Mouse (Mus musculus) cortical plate, adult 2 months (tissue): ENCODE measurements around the gene Fam117a. TPM values are rescaled to one million over a fixed set of nuclear protein-coding genes. Genes with fewer than 3 reads are reported as not detected.

Experiments
- H3K27ac ChIP-seq: fragments of 200-500 bp; 2 replicates; pipeline ENCODE4 v1.5.1; 2012; ENCODE audit warnings: low read length, control low read depth, inconsistent platforms; ENCODE audit not compliant: insufficient read depth
- H3K4me1 ChIP-seq: fragments of 200-500 bp; 2 replicates; pipeline ENCODE4 v1.6.1; 2011; ENCODE audit warnings: low read length; ENCODE audit not compliant: control insufficient read depth, insufficient read depth
- H3K4me3 ChIP-seq: fragments of 200-500 bp; 2 replicates; pipeline ENCODE4 v1.5.1; 2011; ENCODE audit warnings: mild to moderate bottlenecking, low read length, control low read depth; ENCODE audit not compliant: insufficient read depth
- CTCF ChIP-seq: fragments of 200-500 bp; IDR thresholded peaks from 2 replicates; pipeline ENCODE4 v1.5.1; 2011; ENCODE audit warnings: mild to moderate bottlenecking, control low read depth, low read length; ENCODE audit not compliant: insufficient read depth; ENCODE audit errors: extremely low read depth
- POLR2A ChIP-seq: fragments of 200-500 bp; IDR thresholded peaks from 2 replicates; pipeline ENCODE4 v1.6.1; 2011; ENCODE audit warnings: mild to moderate bottlenecking, low read length, control low read depth; ENCODE audit not compliant: insufficient read depth; ENCODE audit errors: extremely low read depth
- polyA plus RNA-seq: library from polyadenylated mRNA; depleted of rRNA; stranded (reverse); fragments of >200 nt; gene quantifications from 2 replicates; pipeline ENCODE4 v1.2.3, GENCODE M21; 2012

Fam117a gene
- polyA plus RNA-seq, 1 experiment: 7.7 TPM

DNA sequence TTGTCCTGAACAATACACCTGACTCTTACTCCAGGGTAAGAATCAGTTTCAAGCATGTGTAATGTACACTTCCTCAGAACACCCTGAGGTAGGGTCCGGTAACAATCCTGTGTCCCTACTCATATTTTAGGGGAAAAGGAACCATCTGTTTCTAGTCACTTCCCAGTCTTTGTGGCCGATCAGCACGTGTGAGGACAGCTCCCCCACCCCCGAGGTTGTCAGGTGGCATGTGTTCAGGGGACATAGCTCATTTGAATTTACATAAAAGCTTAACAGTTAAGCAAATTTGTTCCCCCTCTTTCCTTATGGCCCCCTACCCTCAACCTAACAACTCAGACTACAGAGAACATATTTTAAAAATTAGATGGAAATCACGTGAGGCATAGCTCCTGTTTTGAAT lies 3.8 kb downstream of the Fam117a start:
- Histone ChIP-seq H3K4me1 (peaks cover 5% of the 10 kb centered on the region; the same call in 1 of the 2 replicates), H3K4me3 (no peak overlapping the region), H3K27ac (no peak overlapping the region)
- TF ChIP-seq CTCF: no peak
- TF ChIP-seq POLR2A: no peak

DNA sequence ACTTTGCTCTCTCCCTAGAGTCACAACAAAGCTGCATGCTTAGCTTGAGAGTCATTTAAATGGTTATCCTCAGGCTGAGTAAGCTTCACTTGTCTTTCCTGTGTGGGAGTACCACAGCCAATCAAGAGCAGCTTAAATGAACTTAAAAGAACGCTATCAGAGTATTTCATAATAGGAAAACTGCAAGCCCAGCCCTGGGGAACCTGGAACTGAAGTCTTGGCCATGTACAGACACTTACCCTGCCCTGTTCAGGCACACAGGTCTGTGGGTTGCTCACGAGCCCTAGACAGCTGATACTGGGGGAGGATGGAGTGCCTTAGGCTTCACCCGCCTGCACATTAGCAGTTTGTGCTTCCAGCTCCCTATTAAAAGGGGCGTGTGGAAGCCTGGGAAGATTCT lies 6.4 kb downstream of the Fam117a start:
- no peak overlapping the region for H3K27ac ChIP-seq
- TF ChIP-seq CTCF: no peak
- TF ChIP-seq POLR2A: no peak
- H3K4me3 ChIP-seq: no peak overlapping the region
- peaks cover 5% of the 10 kb centered on the region; the same call in 1 of the 2 replicates for H3K4me1 ChIP-seq

DNA sequence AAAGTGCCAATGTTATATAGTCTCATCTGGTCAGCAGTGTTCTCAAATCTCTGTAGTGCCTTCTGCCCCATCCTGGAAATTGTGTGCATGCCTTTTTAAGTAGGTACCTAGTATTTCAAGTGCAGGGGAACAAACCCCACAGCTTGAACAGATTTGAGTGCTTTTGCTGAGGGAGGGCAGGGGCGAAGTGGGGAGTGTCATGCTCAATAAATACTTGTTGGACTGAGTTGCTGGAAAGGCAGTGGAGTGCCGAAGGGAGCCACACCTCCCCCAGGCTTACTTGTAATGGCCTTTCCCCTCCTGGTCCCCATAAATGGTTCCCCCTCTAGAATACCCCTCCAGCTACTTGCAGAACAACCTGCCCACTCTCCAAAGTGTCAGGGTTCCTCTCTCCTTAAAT lies 7.4 kb downstream of the Fam117a start:
- Histone ChIP-seq H3K27ac (no peak overlapping the region), H3K4me1 (peaks cover 3% of the 10 kb centered on the region; the same call in 1 of the 2 replicates), H3K4me3 (no peak overlapping the region)
- TF ChIP-seq POLR2A (no peak), CTCF (no peak)

DNA sequence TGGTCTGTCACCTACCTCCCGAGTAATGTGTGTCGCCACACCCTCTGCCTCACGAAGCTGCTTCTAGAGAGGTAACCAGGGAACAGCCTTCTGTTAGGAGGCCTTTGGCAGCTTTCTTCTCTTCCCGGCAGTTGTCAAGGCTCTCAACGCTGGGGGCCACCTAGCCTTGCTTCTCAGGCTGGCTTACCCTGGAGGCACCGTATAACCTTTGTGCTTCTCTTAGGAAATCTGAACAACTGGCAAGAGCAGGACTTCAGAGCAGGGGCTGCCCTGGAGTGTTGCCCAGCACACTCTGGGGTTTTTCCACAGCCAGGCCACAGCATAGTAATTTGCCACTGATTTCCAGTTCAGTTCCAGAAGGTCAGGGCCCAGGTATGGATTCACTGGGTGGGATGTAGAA lies 13.5 kb downstream of the Fam117a start:
- TF ChIP-seq POLR2A (no peak), CTCF (no peak)
- no peak overlapping the region for H3K4me3 ChIP-seq
- peaks cover 2% of the 10 kb centered on the region; the same call in 1 of the 2 replicates for H3K4me1 ChIP-seq
- H3K27ac ChIP-seq: no peak overlapping the region

DNA sequence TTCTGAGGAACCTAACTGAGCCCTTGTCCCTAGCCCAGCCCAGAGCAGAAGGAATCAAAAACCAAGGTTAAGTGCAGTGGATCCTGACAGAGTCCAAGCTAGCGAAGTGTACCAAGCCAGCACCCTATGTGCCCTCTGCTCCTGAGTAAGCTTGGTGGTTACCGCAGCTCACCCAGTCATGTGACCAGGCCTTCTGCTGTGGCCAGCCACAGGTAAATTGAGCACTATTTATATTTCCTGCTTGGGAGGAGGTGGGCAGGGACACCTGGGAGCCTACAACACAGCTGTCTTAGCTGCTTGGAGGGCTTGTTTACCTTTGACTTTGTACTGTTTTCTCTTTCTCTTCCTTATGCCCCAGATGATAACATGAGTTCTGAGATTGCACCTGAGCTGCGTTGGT lies 14.1 kb downstream of the Fam117a start:
- no peak for TF ChIP-seq CTCF
- TF ChIP-seq POLR2A: no peak
- Histone ChIP-seq H3K4me3 (no peak overlapping the region), H3K4me1 (peaks cover 2% of the 10 kb centered on the region; the same call in 1 of the 2 replicates), H3K27ac (no peak overlapping the region)

DNA sequence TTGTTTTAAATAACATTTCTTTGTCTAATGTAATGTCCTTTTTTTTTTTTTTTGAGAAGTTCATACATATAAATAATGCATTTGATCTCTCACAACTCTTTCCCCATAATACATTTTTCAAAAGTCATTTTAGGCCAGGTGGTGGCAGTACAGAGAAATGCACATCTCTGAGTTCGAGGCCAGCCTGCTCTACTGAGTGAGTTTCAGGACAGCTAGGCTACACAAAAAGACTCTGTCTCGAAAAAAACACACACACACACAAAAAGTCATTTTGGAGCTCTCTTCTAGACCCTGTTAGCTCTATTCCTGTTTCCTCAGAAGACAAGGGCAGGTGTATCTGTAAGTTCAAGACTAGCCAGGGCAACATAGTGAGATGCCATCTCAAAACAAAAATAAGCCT lies 15.9 kb downstream of the Fam117a start:
- Histone ChIP-seq H3K4me3 (no peak overlapping the region), H3K4me1 (peaks cover 4% of the 10 kb centered on the region), H3K27ac (no peak overlapping the region)
- TF ChIP-seq CTCF: no peak
- no peak for TF ChIP-seq POLR2A

DNA sequence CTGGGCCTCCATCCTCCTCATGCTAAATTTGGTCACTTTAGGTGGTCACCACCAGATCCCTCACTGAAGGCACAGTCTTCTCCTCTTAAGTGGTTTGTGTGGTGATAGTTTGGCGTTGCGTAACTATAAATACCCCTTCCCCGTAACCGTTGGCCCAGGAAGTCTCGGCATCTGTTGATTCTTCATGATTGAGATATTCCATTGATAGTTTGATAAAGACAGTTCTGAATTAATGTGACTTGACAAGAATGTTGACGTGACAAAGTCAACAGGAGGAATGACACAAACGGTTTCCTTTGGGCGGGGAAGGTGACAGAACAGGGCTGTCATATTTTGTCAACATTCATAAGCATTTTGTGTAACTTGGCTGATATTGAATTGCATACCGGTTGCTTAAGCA lies 16.4 kb downstream of the Fam117a start:
- Histone ChIP-seq H3K27ac (no peak overlapping the region), H3K4me1 (peaks cover 4% of the 10 kb centered on the region), H3K4me3 (no peak overlapping the region)
- TF ChIP-seq POLR2A (no peak), CTCF (no peak)

DNA sequence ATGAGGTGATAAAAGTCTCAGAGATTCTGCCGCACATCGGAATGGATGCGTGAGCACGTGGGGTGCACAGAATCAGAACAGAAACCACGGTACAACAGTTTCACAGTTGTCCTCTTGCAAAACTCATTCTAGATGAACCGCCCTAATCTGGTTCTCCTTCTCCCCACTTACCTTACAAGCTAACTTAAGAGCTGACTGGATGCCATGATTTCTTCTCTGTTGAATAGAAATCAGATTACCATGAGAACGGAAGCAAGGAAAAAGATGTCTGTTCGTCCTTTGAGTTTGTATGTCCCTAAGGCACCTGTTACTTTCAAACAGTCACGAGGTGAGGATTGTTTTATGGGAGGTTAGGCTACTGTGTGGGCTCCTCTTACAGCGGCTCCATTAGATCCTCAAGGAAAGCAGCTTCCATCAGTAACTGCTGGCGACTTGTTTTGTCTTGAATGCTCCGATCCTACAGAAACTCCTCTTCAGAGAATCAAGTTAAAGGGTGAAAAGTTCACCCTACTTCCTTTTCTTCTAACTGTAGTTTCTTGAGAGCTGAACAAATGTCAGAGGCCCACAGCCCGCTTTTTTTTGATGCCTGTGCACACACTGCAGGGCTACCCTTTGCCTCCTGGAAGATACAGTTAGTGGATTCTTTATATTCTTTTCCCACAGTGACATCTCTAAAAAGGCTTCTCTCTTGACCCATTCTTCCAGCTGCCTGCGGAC lies 17.6 kb downstream of the Fam117a start:
- TF ChIP-seq POLR2A (no peak), CTCF (no peak)
- Histone ChIP-seq H3K4me1 (peaks cover 4% of the 10 kb centered on the region), H3K4me3 (no peak overlapping the region), H3K27ac (no peak overlapping the region)

DNA sequence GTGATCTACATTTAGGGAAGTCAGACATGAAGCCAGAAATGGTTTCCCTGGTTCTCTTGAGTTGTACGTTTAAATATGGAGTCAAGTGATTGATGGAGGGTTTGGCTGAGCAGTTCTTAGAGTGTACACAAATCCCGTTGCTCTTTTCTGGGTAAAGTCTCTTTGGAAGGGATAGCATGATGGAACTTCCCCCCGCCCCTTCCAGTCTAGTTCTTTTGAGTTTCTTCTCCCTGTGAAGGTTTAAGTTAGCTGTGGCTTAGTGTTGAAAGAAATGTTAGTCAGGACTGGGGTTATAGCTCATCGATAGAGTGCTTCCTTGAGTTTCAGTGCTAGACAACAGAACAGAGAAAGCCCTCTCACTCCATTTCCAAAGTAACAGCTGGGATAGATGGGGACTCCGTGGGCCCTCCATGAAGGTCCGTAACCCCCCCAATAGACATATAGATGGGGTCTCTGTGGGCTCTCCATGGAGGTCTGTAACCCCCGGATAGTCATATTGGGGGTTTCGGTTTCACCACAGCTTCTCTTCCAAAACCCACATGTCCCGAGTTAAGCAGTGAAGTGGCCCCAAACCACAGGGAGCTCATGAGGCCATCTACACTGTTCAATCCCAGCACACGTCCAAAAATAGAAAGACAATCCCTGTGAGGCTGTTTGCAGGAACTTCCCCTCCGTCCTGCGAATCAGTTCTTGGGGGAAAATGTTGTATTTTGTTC lies 18.3 kb downstream of the Fam117a start:
- TF ChIP-seq CTCF: no peak
- TF ChIP-seq POLR2A: no peak
- Histone ChIP-seq H3K27ac (no peak overlapping the region), H3K4me3 (no peak overlapping the region), H3K4me1 (peaks cover 4% of the 10 kb centered on the region)

DNA sequence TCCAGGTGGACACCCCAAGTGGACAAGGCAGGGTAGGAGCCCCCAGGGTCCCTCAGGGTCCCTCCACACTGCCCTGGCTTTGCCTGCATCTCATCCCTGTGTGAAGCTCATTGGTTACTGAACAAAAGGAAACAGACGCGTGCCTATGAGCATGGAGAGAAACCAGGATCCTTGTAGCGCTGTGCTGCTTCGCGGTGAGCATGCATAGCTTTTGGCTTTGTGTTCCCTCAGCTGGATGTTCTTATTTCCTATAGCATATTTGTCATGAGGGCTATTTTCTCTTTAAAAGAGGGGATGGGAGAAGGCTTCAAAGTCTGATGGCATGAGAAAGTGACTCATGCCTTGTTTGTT lies 18.8 kb downstream of the Fam117a start:
- no peak overlapping the region for H3K27ac ChIP-seq
- TF ChIP-seq CTCF: no peak
- no peak for TF ChIP-seq POLR2A
- no peak overlapping the region for H3K4me3 ChIP-seq
- peaks cover 2% of the 10 kb centered on the region for H3K4me1 ChIP-seq
